Mouse (Mus musculus): ENCODE measurements around the gene Ppp4r2.

DNA sequence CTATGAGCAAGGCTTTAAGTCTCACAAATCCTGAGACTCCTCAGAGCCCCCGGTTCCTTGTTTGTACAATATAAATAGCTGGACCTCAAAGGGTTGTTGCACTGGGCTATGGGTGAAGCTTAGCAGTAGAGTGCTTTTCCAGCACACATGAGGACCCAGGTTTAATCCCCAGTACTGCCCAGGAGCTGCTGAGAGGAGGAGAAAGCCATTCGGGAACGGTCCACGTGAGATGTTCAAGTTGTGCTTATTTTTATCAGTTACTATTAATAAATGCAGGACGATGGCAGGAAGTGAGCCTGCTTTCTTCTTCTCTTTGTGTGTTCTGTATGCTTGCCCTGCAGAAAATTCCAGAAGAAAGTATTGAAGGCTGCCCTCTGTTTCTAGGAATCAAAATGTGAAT lies 59.7 kb downstream of the Ppp4r2 start:
- TF ChIP-seq POLR2A (IDR thresholded peaks at IDR 0.05; ENCODE audit: borderline replicate concordance, extremely low read depth, low read depth, low read length), result no peak
- no peak for TF ChIP-seq CTCF (IDR thresholded peaks at IDR 0.05; ENCODE audit: insufficient read depth, low read length)

Data from lung, adult 2 months (tissue).